14 mouse cellular contexts compared by ENCODE assay signal in genomic region chr3:31047263-31047662, GRCm38 (mm10). TPM values are rescaled to one million over a fixed set of nuclear protein-coding genes. Genes with fewer than 3 reads are reported as not detected.
DNase-seq lines count a peak whose midpoint lies in the region; ATAC-seq and TF ChIP-seq lines count a peak whose summit lies in the region.
"Had no signal": no experiment of that assay in that cellular context is flagged by ENCODE, and none has a peak within 500 bp of the region (broad histone marks: within the 10 kb centered on the region; RNA-seq: fewer than 3 reads in every experiment).

No protein-coding gene starts in this region.

- H3K4me3 ChIP-seq in gastrocnemius, adult 2 months = no peak overlapping the region
- H3K4me3 ChIP-seq in liver, postnatal 0 days (ENCODE audit: low read depth, low read length) = no peak overlapping the region
- no peak overlapping the region for H3K4me3 ChIP-seq in liver, embryonic 12.5 days
- no peak overlapping the region for H3K4me3 ChIP-seq in CH12.LX (replicated peaks in 1 of 3; ENCODE audit: low read depth in 2 of 3, low read length in 2 of 3, poor library complexity in 1 of 3)
- H3K4me3 ChIP-seq in midbrain, embryonic 11.5 days (ENCODE audit: low read depth, low read length) = no peak overlapping the region
- H3K4me3 ChIP-seq: myocyte had no signal

- no peaks in the 10 kb centered on the region for H3K9me3 ChIP-seq in liver, postnatal 0 days (ENCODE audit: low read length)
- no peaks in the 10 kb centered on the region for H3K9me3 ChIP-seq in liver, embryonic 12.5 days (replicated peaks)
- no peaks in the 10 kb centered on the region for H3K9me3 ChIP-seq in CH12.LX (replicated peaks; ENCODE audit: low read length)
- no peaks in the 10 kb centered on the region for H3K9me3 ChIP-seq in midbrain, embryonic 11.5 days (ENCODE audit: control insufficient read depth, low read length)

- H3K79me2 ChIP-seq in CH12.LX (replicated peaks; ENCODE audit: control insufficient read depth, extremely low read depth, insufficient read depth, poor library complexity, severe bottlenecking) = no peaks in the 10 kb centered on the region

- in situ Hi-C loops in CH12.LX (cut with MboI; ENCODE audit: low pct_ligation_motif_present, low pct_unique_long_range_greater_than_20kb, low sequenced_read_pairs) = no loop called here

- intact Hi-C loops in gastrocnemius, adult 2 months (cut with DNase I) = no loop called here

- H3K9ac ChIP-seq in liver, postnatal 0 days (replicated peaks) = no peak overlapping the region
- H3K9ac ChIP-seq in liver, embryonic 12.5 days = no peak overlapping the region
- H3K9ac ChIP-seq in CH12.LX (ENCODE audit: insufficient read depth, low read depth) = no peak overlapping the region
- H3K9ac ChIP-seq in midbrain, embryonic 11.5 days (ENCODE audit: low read length) = no peak overlapping the region

- H3K27me3 ChIP-seq in liver, postnatal 0 days (ENCODE audit: insufficient read depth, low read length) = no peaks in the 10 kb centered on the region
- H3K27me3 ChIP-seq in liver, embryonic 12.5 days (replicated peaks) = no peaks in the 10 kb centered on the region
- H3K27me3 ChIP-seq in CH12.LX (replicated peaks) = no peaks in the 10 kb centered on the region
- no peaks in the 10 kb centered on the region for H3K27me3 ChIP-seq in midbrain, embryonic 11.5 days (ENCODE audit: control insufficient read depth, insufficient read depth, low read length)

- WGBS in liver, postnatal 0 days (ENCODE audit: insufficient replicate concordance) = 66% methylated on average over 3 of the region's 3 CpGs
- WGBS in liver, embryonic 12.5 days (ENCODE audit: insufficient replicate concordance) = 69% methylated on average over 3 of the region's 3 CpGs
- WGBS in midbrain, embryonic 11.5 days = 81% methylated on average over 3 of the region's 3 CpGs

- no peak for TF ChIP-seq EP300 in liver, postnatal 0 days (IDR thresholded peaks at IDR 0.05; ENCODE audit: low read depth)
- no peak for TF ChIP-seq EP300 in CH12.LX (IDR thresholded peaks at IDR 0.05; ENCODE audit: low read length)

- TF ChIP-seq CTCF in gastrocnemius, adult 2 months (IDR thresholded peaks at IDR 0.05) = peak; percentile 50
- TF ChIP-seq CTCF in liver, postnatal 0 days (IDR thresholded peaks at IDR 0.05; ENCODE audit: low read depth) = peak; percentile 53
- TF ChIP-seq CTCF in CH12.LX (conservative IDR thresholded peaks at IDR 0.05 in 1 of 2, IDR thresholded peaks at IDR 0.05 in 1 of 2; ENCODE audit: low read depth in 2 of 2, low read length in 2 of 2) = peak; percentile 17 to 65; a peak in 2 of 4 replicates

- TF ChIP-seq POLR2A in CH12.LX (IDR thresholded peaks at IDR 0.05; ENCODE audit: low read depth, low read length) = no peak

- TF ChIP-seq RAD21 in CH12.LX (IDR thresholded peaks at IDR 0.05; ENCODE audit: low read depth, low read length) = peak; percentile 42

- H3K4me2 ChIP-seq in liver, postnatal 0 days (ENCODE audit: low read depth, low read length) = no peak overlapping the region
- no peak overlapping the region for H3K4me2 ChIP-seq in liver, embryonic 12.5 days
- no peak overlapping the region for H3K4me2 ChIP-seq in CH12.LX (ENCODE audit: insufficient read depth, low read depth, poor library complexity, severe bottlenecking)
- no peak overlapping the region for H3K4me2 ChIP-seq in midbrain, embryonic 11.5 days
- H3K4me2 ChIP-seq: liver, embryonic 11.5 days had no signal

- no peak for DNase-seq in gastrocnemius, adult 2 months
- no peak for DNase-seq in gastrocnemius, postnatal 25 days
- no peak for DNase-seq in liver, postnatal 0 days
- peak; percentile 15 for DNase-seq in CH12.LX (ENCODE audit: extremely low read depth)
- DNase-seq in retina, embryonic 14.5 days (ENCODE audit: low spot score) = peak; percentile 60
- DNase-seq in midbrain, embryonic 11.5 days (ENCODE audit: low spot score, missing footprints) = no peak
- DNase-seq: adrenal gland, adult 8-10 months; cerebellum, adult 2 months; gastrocnemius, postnatal 10 days; right cerebral cortex, adult 18-20 months had no signal

- H3K27ac ChIP-seq in gastrocnemius, adult 2 months = no peak overlapping the region
- H3K27ac ChIP-seq in liver, postnatal 0 days (ENCODE audit: low read depth) = no peak overlapping the region
- no peak overlapping the region for H3K27ac ChIP-seq in liver, embryonic 12.5 days
- H3K27ac ChIP-seq in CH12.LX (ENCODE audit: insufficient read depth, low read depth) = no peak overlapping the region
- H3K27ac ChIP-seq in midbrain, embryonic 11.5 days (ENCODE audit: low read depth, low read length) = no peak overlapping the region

- ATAC-seq in liver, postnatal 0 days = no peak
- no peak for ATAC-seq in liver, embryonic 12.5 days
- no peak for ATAC-seq in activated CD4-positive, CD25-positive, alpha-beta regulatory T cell, adult 4 months
- ATAC-seq in midbrain, embryonic 11.5 days (ENCODE audit: low FRiP score) = no peak

- H3K36me3 ChIP-seq in liver, postnatal 0 days (replicated peaks; ENCODE audit: insufficient read depth, low read length) = peaks cover 8% of the 10 kb centered on the region; the same call in 1 of the 2 replicates
- 0 out of 2 replicates have a peak, but pooled peaks cover 13% of the 10 kb centered on the region for H3K36me3 ChIP-seq in liver, embryonic 12.5 days
- H3K36me3 ChIP-seq in CH12.LX (replicated peaks in 1 of 2; ENCODE audit: control insufficient read depth in 1 of 2, insufficient read depth in 1 of 2, low read length in 1 of 2) = peaks cover 32 to 57% of the 10 kb centered on the region in 2 experiments
- H3K36me3 ChIP-seq in midbrain, embryonic 11.5 days (ENCODE audit: control insufficient read depth, insufficient read depth, low read length) = no peaks in the 10 kb centered on the region

- dilution Hi-C loops in CH12.LX (cut with MboI; ENCODE audit: extremely low pct_ligation_motif_present, extremely low pct_unique_long_range_greater_than_20kb, low sequenced_read_pairs) = no loop called here

- H3K4me1 ChIP-seq in liver, postnatal 0 days (ENCODE audit: insufficient read depth) = no peaks in the 10 kb centered on the region
- H3K4me1 ChIP-seq in liver, embryonic 12.5 days = no peaks in the 10 kb centered on the region
- H3K4me1 ChIP-seq in CH12.LX (ENCODE audit: control insufficient read depth in 1 of 2, insufficient read depth in 2 of 2) = peaks cover 0 to 9% of the 10 kb centered on the region in 2 experiments; a peak in 1 of 4 replicates
- no peaks in the 10 kb centered on the region for H3K4me1 ChIP-seq in midbrain, embryonic 11.5 days (ENCODE audit: control insufficient read depth, insufficient read depth, low read length)

TF ChIP-seq in CH12.LX, 34 proteins besides CTCF, POLR2A, EP300 and RAD21:
- TF ChIP-seq SMC3 (IDR thresholded peaks at IDR 0.05; ENCODE audit: low read depth, low read length) = peak; percentile 66
- TF ChIP-seq ZNF384 (IDR thresholded peaks at IDR 0.05; ENCODE audit: low read depth, low read length) = no peak

RNA-seq across cellular contexts. Expression of gene Skil, which starts 47.6 kb away (rescaled TPM):
- 10 to 100 TPM in 1 of 2 experiments, 1 to 10 TPM in 1; 8.3 to 19.8 TPM for total RNA-seq in gastrocnemius, adult 2 months (2021)
- 10 to 100 TPM; 11.4 to 11.8 TPM for total RNA-seq in gastrocnemius, postnatal 25 days (2021)
- 7.3 and 8.2 TPM in 2 replicates for polyA plus RNA-seq in liver, postnatal 0 days (2015; fragmentation: Nextera tagmentation; extraction: Ambion mirVana)
- 7.6 and 8.5 TPM in 2 replicates for polyA plus RNA-seq in liver, embryonic 12.5 days (2016; fragmentation: Nextera tagmentation; extraction: Ambion mirVana)
- total RNA-seq in CH12.LX (2012; rRNA removed) (11.2 and 11.4 TPM in 2 replicates), CH12.LX (2014; rRNA removed) (18.9 and 22.4 TPM in 2 replicates)
- polyA plus RNA-seq in CH12.LX (2012; ENCODE audit: insufficient read length, low read depth) = 11.0 and 11.1 TPM in 2 replicates
- polyA plus RNA-seq in activated CD4-positive, CD25-positive, alpha-beta regulatory T cell, adult 4 months (2017; shearing (Covaris generic)) = 10 to 100 TPM; 54.4 to 60.6 TPM
- 43.9 and 55.0 TPM in 2 replicates for polyA plus RNA-seq in midbrain, embryonic 11.5 days (2014; fragmentation: Nextera tagmentation; extraction: Ambion mirVana)

RNA-seq across cellular contexts. Expression of gene Prkci, which starts 51.7 kb away (rescaled TPM):
- 1 to 10 TPM; 4.3 to 6.3 TPM for total RNA-seq in gastrocnemius, adult 2 months (2021)
- 1 to 10 TPM; 4.4 to 4.7 TPM for total RNA-seq in gastrocnemius, postnatal 25 days (2021)
- polyA plus RNA-seq in liver, postnatal 0 days (2015; fragmentation: Nextera tagmentation; extraction: Ambion mirVana) = 3.8 TPM in 2 replicates
- polyA plus RNA-seq in liver, embryonic 12.5 days (2016; fragmentation: Nextera tagmentation; extraction: Ambion mirVana) = 12.5 TPM in 2 replicates
- total RNA-seq in CH12.LX (2012; rRNA removed) (14.8 and 14.9 TPM in 2 replicates), CH12.LX (2014; rRNA removed) (16.7 and 17.2 TPM in 2 replicates)
- polyA plus RNA-seq in CH12.LX (2012; ENCODE audit: insufficient read length, low read depth) = 17.1 and 18.3 TPM in 2 replicates
- 1 to 10 TPM; 1.2 to 1.9 TPM for polyA plus RNA-seq in activated CD4-positive, CD25-positive, alpha-beta regulatory T cell, adult 4 months (2017; shearing (Covaris generic))
- 37.9 and 41.9 TPM in 2 replicates for polyA plus RNA-seq in midbrain, embryonic 11.5 days (2014; fragmentation: Nextera tagmentation; extraction: Ambion mirVana)

Comparison
In these comparisons a context has a peak if more than half of its experiments do, and no peak if none do; other contexts are left out.
1. DNase-seq: peak in CH12.LX (single experiment) and retina, embryonic 14.5 days (single experiment); none in gastrocnemius, adult 2 months (single experiment), gastrocnemius, postnatal 25 days (single experiment), liver, postnatal 0 days (single experiment) and midbrain, embryonic 11.5 days (single experiment).
2. Peak in every context shown above with its lines, with median percentiles within 50 percentile points of each other: CTCF ChIP-seq.